Mouse (Mus musculus) ZHBTc4 (cell line): ENCODE measurements at regions not wholly inside any gene's neighbourhood (a gene's known extent, or its start where the extent isn't known, plus 50 kb on each side); places are given as distances from the start of the nearest gene placed in this dataset.

Experiments used
- DNase-seq: peaks from one replicate; pipeline ENCODE4 v3.0.0-alpha.2; 2011; ENCODE audit warnings: low read depth, low spot score

DNA sequence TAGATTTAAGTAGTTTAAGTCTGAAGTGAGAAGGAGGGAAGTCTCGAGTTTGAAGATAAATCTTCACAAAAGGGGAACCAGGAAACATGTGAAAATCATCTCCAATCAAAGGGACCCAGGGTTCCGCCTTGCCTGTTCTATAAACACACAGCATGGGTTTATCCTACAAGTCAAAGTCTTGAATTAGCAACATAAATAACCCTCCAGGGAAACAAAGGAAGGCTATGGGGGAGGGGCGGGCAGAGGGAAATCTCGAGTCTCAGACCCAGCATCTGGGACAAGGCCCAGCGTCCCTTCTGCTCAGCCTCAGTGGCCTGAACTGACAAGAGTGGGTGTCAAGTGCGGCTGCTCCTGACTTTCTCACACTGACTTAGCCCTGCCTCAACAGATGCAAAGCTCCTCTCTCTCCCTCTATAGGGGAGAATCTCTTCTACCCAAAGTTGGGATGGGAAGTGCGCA, 240.3 kb upstream of the Lrig3 start:
- peak; percentile 94 for DNase-seq

DNA sequence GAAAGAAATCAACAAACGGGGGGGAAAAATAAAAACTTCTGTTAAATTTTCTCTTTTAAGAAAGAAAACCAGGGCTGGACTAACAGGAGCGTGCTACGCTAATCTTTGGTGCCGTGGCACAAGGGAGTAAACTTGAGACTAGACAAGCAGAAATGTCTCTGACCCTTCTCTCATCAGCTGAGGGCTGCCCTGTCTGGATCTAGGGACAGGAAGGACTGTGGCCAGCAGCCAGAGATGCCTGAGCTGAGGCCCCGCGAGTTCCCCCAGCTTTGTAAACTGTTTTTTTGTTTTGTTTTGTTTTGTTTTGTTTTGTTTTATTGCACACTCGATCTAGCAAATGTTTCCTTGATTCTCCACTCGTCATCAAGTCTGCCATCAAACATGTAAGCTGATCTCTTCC, 239.4 kb upstream of the Lrig3 start:
- no peak for DNase-seq

DNA sequence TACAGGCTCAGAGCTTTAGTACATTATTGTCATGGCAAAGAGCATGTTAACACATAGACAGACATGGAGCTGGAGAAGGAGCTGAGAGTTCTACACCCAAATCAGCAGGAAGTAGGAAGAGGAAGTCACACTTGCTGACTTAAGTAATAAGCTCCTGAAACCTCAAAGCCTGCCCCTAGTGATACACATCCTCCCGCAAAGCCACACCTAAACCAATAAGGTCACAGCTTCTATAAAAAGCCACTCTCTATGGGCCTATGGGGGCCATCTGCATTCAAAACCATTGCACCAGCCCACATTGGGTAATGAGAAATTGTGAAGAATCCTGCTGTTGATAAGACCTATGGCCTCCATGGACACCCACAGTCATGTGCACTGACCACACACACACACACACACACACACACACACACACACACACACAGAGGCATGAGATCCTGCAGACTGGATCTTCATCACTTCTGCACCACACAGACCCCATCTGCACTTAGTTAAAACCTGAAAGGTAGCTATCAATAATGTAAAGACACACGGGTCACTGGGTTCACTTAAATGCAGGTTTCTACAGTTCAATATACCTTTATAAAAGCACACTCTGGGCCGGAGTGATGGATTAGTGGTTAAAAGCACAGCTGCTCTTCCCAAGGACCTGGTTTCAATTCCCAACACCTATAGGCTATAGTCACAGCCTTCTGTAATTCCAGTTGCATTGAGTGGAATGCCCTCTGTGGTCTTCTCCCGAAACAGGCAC, 230.0 kb upstream of the Lrig3 start:
- DNase-seq = no peak

DNA sequence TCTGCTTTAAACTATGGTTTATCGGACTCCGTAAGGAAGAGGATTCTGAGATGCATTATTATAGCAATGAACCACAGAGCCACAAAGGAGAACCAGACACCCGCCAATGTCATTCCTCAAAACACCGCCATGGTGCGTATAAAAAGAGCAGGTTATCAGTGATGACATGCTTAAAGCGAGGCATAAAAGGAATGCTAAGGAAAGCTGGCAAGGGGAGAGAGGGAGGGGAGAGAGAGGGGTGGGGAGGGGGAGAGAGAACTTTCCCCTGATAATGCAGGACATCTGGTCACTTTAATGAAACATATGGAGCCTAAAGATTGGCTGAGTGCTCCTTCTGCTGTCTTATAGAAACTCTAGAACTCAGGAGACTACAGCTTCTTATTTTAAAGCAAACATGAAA, 222.8 kb upstream of the Lrig3 start:
- DNase-seq = no peak

DNA sequence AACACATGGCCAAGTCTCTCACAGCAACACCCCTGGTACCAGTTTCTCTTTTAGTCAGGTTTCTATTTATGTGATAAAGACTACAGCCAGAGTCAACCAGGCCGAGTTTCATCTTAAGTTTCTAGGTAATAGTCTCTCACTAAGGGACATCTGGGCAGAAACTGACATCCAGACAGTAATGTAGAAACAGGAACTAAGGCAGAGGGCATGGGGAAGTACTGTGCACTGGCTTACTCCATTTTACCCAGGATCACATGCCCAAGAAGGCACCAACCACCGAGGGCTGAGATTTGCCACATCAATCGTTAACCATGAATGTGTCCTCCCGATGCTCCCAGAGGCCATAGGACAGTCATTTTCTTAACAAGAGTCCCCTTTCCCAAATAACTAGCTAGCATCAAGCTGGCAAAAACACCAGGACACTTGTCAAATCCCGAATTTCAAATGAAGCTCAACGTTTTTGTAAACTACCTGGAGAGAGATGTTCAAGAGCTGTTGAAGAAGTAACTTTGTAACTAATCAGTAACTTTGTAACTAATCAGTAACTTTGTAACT, 216.9 kb upstream of the Lrig3 start:
- DNase-seq = no peak

DNA sequence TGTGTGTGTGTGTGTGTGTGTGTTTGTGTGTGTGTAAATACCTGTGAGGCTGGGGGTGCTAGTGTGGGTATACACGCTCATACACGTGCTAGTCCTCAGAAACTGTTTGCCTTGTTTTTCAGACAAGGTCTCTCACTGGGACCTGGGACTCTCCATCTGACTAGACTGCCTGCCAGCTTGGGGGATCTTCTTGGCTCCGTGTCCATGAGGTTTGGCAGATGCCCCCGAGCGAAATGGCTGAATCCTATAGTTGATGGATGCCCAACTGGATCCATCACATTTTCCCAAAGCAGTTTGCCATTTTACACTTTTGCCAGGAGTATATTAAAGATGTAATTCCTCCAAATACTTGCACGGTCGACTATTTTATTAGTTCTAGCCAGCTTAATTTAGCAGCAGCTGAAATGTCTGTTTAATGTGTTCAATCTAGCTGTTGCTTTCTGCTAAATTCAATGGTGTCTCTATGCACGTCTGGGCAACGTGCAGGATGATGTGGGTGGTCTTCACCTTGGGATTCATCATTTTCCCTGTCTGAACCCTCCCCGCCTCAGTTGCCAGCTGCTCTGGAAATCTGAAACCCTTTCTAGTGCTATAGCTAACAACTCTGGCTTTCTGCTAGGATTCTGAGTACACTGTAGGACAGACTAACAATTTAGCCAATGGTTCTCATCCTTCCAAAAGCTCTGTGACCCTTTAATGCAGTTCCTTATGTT, 213.3 kb upstream of the Lrig3 start:
- DNase-seq = no peak

DNA sequence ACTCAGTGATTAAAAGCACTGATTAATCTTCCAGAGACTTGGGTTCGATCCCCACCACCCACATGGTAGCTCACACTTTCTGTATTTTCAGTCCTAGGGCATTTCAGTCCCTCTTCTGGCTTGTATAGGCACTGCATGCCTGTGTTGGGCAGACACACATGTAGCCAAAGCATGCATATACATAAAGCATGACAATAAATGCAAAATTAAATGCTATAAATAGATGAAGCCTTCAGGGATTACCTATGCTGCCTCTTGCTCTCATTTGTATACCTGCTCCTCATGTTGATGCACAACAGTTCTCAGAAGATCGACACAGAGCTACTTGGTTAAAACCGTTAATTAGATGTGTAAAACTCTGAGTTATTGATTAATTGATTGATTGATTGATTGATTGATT, 206.8 kb upstream of the Lrig3 start:
- no peak for DNase-seq

DNA sequence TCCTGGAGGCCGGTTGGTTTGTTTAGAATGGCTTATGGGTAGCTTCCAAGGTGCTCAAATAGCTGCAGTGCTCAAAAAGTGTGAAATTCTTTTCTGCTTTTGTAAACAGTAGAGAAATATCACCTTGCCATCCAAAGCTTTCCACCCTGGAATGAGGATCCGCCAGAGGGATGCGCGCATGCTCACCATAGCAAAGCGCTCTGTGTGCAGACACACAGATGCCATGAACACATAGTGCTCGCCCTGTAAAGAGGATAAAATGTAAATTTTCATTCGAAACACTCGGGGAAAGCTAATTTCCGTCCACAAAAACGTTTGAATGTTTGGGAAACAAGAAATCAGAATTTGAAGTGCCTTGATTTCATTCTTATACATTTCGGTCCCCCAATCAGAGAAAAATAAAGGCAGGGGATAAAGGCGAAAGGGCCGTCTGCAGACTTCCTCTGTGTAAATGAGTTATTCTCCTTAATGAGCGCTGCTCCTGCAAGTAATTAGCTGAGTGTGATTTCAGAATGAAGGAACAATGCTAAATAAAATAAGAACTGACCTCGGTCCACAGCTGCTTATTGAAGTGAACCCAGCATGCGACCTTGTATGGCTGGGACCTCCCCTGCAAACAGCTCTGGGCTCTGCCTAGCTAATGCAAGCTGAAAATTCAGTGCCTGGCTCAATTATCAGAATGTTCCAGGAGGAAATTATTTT, 203.4 kb upstream of the Lrig3 start:
- DNase-seq = no peak

DNA sequence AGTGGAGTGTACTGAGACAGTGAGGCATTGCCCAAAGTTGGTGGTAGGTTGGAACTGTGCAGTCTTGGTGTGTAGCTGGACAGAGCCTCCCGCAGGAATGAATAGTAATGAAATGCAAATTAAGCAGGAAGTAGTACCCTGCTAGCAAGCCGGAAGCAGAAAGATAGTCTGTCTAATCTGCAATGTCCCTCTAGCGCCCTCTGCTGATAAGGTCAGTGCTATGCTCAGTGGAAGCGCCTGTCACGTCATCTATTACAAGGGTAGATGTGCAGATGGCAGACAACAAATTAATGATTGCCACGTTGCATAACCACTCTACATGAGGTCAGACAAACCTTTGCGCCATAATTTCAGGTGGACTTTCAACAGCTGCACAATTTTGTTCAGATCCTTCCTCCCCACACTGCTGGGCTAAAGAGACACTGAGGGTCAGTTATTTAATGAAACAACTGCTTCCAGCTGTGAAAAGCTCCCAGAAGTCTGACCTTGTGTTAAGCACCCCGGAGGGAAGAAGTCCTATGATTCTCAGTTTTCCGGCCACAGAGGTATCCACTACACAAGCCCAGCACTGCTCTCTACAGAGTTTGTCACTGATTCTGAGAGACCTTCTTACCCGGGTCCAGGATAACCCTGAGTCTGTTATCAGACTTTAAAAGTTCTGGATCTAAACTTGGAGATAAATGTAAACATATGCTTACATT, 201.4 kb upstream of the Lrig3 start:
- peak; percentile 88 for DNase-seq

DNA sequence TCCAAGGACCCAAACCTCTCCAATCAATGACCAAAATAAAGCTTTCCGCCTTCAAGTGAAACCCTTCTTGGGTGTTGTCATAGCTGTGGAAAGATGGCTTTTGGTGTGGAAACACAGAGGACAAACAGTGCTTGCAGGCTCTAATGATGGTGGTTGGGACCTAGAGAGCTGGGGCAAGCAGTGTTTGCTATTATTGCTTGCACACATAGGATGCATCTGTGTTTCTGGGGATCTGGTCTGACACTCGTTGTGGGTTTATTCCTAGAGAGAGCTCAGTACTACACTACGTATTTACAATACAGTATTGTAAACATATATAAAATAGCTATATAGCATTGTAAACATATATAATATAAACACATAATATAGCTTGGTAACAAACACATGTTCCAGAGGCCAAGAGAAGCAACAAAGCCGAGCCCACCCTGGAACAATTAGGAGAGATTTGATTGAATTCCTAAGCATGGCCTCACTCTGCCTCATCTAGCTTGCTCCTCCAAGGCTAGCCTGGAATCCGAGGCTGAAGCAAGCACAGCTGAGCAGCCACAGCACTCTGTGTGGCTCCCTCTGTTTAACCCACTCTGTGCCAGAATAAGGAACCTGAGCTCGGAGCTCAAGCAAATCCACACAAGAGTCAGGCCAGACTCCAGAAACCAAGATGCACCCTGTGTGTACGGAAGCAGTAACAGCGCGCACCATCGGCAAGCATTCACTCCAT, 200.7 kb upstream of the Lrig3 start:
- no peak for DNase-seq

DNA sequence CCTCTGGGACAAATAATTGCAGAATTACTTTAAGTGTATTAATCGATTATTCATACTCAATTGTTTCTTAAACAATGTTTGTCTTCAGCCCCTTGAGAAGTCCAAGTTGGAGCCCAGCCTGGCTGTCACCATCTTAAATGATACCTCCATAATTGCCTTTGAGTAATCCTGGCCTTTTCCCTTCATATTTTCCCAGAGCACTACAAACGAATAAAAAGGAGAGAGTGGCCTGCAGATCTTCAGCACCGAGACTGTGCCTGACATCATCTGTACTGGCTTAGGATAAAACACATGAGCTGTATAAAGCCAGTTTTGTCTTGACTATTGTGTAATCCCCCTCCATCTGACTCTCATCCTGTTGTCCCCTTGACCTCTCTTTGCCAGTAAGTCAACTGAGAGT, 197.7 kb upstream of the Lrig3 start:
- no peak for DNase-seq

DNA sequence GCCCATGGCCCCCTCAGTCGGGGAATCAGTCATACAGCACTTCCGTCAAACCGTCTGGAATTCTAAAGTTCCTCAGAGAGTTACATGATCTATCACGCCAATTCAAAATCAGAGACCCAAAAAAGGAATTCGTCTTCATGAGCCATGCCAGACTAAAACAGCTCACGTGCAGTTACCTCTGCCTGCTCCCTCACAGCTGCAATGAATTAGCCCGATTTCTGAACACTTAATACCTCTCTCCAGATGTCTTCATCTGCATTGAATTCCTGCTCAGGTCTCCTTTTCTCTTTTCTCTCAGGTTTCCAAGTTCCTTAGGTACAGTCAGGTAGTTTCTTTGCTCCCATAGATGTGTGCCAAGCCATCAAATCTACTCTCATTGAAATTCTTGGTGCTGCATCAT, 192.4 kb upstream of the Lrig3 start:
- no peak for DNase-seq

DNA sequence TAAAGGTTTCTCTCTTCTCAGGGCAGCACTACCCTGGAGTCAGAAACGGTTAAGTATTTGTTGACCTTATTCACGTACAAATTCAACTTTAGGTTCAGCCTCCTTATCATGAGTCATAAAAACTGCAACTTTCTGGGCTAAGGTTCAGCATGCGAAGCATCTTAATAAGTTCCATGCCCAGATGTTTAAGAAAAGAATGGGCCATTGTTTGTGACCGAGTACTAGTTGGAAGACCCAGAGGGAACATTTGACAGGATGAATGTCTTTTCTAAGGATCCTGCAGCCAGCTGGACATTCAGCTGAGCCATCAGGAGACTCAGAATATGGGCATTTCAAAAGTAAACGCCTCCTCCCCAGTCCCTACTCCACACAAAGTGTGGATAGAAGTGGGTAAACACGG, 183.5 kb upstream of the Lrig3 start:
- no peak for DNase-seq

DNA sequence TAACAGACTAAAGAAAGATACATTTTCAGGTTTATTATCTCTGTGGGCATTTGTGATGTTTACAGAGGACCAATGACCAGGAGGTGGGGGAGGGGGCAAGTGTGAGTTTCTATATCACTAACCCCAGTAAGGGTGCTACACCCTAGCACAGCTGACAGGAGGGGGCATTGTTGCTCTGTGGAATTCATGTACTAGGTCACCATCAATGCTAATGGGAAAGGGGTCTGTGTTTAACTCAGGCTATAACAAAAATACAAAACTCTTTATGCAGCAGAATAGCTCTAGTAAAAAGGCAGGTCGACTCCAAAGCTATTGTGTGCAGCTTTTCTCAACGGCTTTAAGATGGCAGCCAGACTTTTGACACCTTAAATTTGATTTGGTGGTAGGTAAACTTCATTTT, 181.1 kb upstream of the Lrig3 start:
- no peak for DNase-seq

DNA sequence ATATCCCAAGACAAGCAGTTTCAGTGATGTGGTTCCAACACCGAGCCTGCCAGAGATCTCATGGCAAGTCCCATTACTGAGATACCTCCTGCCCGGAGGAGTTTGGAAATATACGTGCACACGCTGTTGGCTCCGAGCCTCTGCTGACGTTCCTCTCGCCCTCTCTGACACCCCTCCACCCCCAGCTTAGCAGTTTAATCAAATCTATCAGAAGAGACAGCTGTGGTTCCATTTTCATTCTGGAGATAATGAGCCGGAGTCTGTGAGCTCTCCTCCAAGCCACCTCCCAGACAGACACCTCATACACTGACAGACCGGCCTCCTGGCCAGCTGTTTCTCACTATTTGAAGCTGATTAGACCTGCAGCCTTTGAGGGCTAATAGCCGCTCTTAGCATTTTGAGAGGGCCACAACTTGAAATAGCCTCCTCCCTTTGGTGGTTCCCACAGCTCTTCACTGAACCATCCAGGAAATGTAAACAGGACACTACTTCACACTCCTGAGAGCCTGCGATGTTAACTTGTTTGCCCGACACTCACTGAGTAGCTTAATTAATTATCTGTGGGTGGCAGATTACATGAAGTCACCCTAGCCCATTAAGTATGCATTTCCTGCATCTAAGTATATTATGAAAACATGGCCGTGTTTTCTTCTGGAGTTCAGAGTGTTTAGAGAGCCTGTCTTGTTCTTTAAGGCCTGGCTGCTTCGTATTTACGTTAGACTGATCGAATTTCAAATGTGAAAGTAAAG, 180.3 kb upstream of the Lrig3 start:
- DNase-seq = no peak

DNA sequence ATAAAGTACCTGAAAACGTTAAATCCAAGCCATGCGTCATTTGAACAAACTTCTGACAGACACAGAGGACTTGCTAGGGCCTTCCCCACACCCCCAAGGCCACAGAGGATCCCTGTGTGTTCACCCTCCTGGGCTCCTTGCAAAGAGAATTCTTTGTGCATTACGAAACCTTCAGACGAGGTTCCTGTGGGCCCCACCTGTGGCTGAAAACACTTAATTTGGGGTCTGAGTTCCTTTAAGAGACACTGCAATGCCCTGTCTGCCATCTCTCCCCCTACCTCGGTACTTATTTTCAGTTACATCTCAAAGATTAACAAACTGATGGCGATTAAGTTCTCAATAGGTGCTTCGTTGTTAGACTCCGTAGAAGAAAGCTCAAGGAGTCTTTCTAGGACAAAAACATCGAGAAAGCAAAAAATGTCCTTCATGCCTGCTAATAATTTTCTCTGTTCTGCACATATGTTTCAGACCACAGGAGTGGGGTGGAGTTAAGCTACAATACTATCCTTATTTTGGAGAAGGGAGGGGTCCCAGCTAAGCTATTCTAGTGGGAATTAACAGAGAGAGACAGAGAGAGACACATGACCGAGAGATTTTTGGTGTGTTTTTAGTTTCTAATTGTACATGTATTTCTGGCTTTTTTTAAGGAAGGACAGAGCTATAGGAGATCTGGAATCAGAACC, 179.6 kb upstream of the Lrig3 start:
- no peak for DNase-seq

DNA sequence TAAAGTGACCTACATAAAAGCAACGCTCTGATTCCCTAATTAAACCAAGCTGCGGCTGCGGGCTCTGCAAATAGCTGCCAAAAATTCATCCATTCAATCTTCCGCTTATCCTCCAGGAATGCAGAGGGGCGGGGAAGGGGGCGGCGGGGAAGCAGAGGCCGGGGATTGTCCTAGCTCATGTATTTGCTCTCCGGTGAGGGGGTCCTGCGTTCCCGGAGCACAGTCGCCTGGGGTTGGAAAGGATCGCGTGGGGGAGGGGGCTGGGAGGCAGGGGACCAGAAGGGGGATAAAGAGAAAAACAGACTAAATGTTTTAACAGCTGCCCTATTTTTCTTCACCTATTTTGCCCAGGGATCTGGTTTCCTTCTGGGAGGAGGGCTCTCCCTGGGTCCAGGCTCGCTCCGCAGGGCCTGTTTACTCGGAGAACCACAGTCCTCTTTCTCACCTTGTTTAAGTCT, 179.1 kb upstream of the Lrig3 start:
- DNase-seq = no peak

DNA sequence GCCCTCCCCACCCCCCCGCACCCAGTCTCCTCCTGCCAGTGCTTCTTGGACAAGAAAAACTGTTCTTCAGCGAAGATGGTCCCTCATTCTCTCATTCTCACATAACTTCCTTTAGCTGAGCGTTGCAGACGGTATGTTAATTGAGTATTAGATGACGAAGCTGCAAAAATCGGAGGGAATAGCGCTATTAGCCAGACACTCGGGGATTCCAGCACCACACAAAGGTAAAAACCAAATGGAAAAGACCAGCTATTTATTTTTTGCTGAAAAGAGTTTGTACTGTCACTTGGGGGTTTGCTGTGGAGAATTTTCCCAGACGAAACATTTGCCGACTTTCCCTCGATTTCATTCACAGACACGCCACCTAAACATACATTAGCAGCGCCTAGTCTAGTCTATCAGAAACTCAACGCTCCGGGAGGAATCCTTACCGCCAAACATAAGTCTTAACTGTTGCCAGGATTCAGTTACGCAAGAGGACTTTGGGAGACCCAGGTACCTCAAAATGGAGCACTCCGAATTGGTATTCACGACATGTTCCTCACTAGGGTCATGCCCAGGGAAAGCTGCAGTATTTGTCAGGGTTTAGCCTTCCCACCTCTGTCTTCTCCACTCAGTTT, 178.4 kb upstream of the Lrig3 start:
- DNase-seq = no peak

DNA sequence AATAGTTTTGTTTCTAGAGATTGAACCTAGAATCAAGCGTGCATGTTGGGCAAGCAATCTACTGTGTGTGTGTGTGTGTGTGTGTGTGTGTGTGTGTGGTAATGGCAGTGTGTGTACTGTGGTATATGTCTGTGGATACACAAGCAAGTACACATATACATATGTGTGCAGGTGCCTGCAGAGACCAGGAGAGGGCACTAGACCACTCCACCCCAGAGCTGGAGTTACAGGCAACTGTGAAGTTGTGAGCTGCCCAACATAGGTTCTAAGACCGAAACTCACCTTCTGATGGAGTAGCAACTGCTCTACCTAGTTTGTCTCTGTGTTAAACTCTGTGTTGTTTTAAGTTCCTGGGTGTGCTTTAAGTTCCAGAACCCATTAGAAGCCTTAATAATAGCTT, 177.7 kb upstream of the Lrig3 start:
- peak; percentile 61 for DNase-seq
